In the genomic region with DNA sequence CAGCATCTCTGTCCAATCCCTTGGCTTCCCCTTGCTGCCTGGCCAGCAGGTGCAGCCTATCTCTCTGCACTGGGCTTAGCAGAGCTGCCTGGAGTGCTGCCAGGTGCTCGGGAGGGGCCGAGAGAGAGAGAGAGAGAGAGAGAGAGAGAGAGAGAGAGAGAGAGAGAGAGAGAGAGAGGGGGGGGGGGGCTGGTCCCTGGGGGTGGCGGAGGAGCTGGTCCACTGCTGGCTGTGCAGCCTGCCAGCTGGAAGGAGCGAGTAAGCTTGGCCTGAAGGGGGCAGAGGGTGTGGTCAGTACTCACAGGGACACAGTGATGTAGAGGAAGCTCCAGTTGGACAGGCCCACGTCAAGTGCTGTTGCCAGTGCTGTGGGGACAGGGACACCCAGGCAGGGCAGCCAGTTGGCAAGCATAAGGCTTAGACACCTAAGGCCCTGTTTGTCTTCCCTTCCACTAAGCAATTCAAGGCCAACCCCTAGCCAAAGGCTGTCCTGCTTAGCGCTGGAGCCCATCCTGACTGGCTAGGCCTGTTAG, we compare ENCODE assay signal across 10 mouse cellular contexts. TPM values are rescaled to one million over a fixed set of nuclear protein-coding genes. Genes with fewer than 3 reads are reported as not detected.
DNase-seq lines count a peak whose midpoint lies in the region; ATAC-seq lines count a peak whose summit lies in the region.
"Had no signal": no experiment of that assay in that cellular context is flagged by ENCODE, and none has a peak within 500 bp of the region (broad histone marks: within the 10 kb centered on the region; RNA-seq: fewer than 3 reads in every experiment).

No protein-coding gene starts in this region.

- H3K4me2 ChIP-seq in heart, embryonic 12.5 days: no peak overlapping the region

- 54% methylated on average over 6 of the region's 6 CpGs for WGBS in heart, embryonic 12.5 days

- ATAC-seq in heart, embryonic 12.5 days (ENCODE audit: insufficient number of reproducible peaks, low FRiP score): no peak
- ATAC-seq in activated CD4-positive, CD25-positive, alpha-beta regulatory T cell, adult 4 months: no peak
- no peak for ATAC-seq in erythroid progenitor cell, adult 5-6 weeks (replicated peaks; ENCODE audit: low FRiP score, poor library complexity, severe bottlenecking)

- no peaks in the 10 kb centered on the region for H3K27me3 ChIP-seq in heart, embryonic 12.5 days (replicated peaks)

- H3K4me3 ChIP-seq in heart, embryonic 12.5 days: no peak overlapping the region
- H3K4me3 ChIP-seq: left cerebral cortex, adult 2 months had no signal

- H3K9ac ChIP-seq in heart, embryonic 12.5 days: no peak overlapping the region

- H3K36me3 ChIP-seq in heart, embryonic 12.5 days: peaks cover 36% of the 10 kb centered on the region

- peaks cover 11% of the 10 kb centered on the region for H3K4me1 ChIP-seq in heart, embryonic 12.5 days (replicated peaks)

- DNase-seq in heart, adult 8-10 months (ENCODE audit: low spot score): peak; percentile 31
- peak; percentile 11 for DNase-seq in NIH3T3 (ENCODE audit: low read depth)
- DNase-seq in fat pad, adult 2 months (ENCODE audit: extremely low read depth, low read depth, low spot score): peak; percentile 83
- DNase-seq in lung, postnatal 36 days: peak; percentile 16
- no peak for DNase-seq in layer of hippocampus, postnatal 36 days
- DNase-seq: thymus, adult 18-20 months had no signal

- no peaks in the 10 kb centered on the region for H3K9me3 ChIP-seq in heart, embryonic 12.5 days (replicated peaks)

- H3K27ac ChIP-seq in heart, embryonic 12.5 days (ENCODE audit: poor library complexity, severe bottlenecking): no peak overlapping the region
- H3K27ac ChIP-seq: left cerebral cortex, adult 2 months had no signal

RNA-seq across cellular contexts. Expression of gene Slc35c2, which starts 5.8 kb away (rescaled TPM):
- total RNA-seq in heart, adult 8-10 months (2022): 10 to 100 TPM; 17.9 to 22.1 (median 19.5) TPM
- polyA plus RNA-seq in heart, embryonic 12.5 days (2016; fragmentation: Nextera tagmentation; extraction: Ambion mirVana): 39.7 and 40.6 TPM in 2 replicates
- polyA plus RNA-seq in activated CD4-positive, CD25-positive, alpha-beta regulatory T cell, adult 4 months (2017; shearing (Covaris generic)): 10 to 100 TPM; 31.1 to 45.6 TPM
- 10 to 100 TPM; 94.0 to 98.4 TPM for total RNA-seq in layer of hippocampus, postnatal 36 days (2021)
- total RNA-seq in erythroid progenitor cell, adult 5-6 weeks (2015; ENCODE audit: low replicate concordance): 11.9 and 18.0 TPM in 2 replicates
- total RNA-seq in erythroid progenitor cell, adult 5-6 weeks (2017; ENCODE audit: low replicate concordance): 5.2 and 10.5 TPM in 2 replicates

RNA-seq across cellular contexts. Expression of gene Elmo2, which starts 44.4 kb away (rescaled TPM):
- 10 to 100 TPM; 13.7 to 16.4 (median 13.8) TPM for total RNA-seq in heart, adult 8-10 months (2022)
- 47.1 TPM in 2 replicates for polyA plus RNA-seq in heart, embryonic 12.5 days (2016; fragmentation: Nextera tagmentation; extraction: Ambion mirVana)
- polyA plus RNA-seq in activated CD4-positive, CD25-positive, alpha-beta regulatory T cell, adult 4 months (2017; shearing (Covaris generic)): 10 to 100 TPM; 30.4 to 35.4 TPM
- 100 to 1,000 TPM; 179 to 195 TPM for total RNA-seq in layer of hippocampus, postnatal 36 days (2021)
- total RNA-seq in erythroid progenitor cell, adult 5-6 weeks (2015; ENCODE audit: low replicate concordance): 16.3 and 25.9 TPM in 2 replicates
- 8.6 and 13.1 TPM in 2 replicates for total RNA-seq in erythroid progenitor cell, adult 5-6 weeks (2017; ENCODE audit: low replicate concordance)

RNA-seq across cellular contexts. Expression of gene Cdh22, which starts 47.2 kb away (rescaled TPM):
- total RNA-seq in heart, adult 8-10 months (2022): 1 to 10 TPM in 2 of 4 experiments, under 1 TPM in 2; 0.75 to 2.2 (median 0.99) TPM
- not detected in 2 replicates for polyA plus RNA-seq in heart, embryonic 12.5 days (2016; fragmentation: Nextera tagmentation; extraction: Ambion mirVana)
- polyA plus RNA-seq in activated CD4-positive, CD25-positive, alpha-beta regulatory T cell, adult 4 months (2017; shearing (Covaris generic)): not detected
- total RNA-seq in layer of hippocampus, postnatal 36 days (2021): 10 to 100 TPM; 12.9 to 13.1 TPM
- total RNA-seq in erythroid progenitor cell, adult 5-6 weeks (2015; ENCODE audit: low replicate concordance): not detected in 2 replicates
- not detected in 2 replicates for total RNA-seq in erythroid progenitor cell, adult 5-6 weeks (2017; ENCODE audit: low replicate concordance)

Comparison
In these comparisons a context has a peak if more than half of its experiments do, and no peak if none do; other contexts are left out.
1. DNase-seq: peak in heart, adult 8-10 months (single experiment), NIH3T3 (single experiment), fat pad, adult 2 months (single experiment) and lung, postnatal 36 days (single experiment); none in layer of hippocampus, postnatal 36 days (0 of 2).
2. RNA of gene Slc35c2, which starts 5.8 kb away (total RNA-seq): 94.0 to 98.4 TPM in layer of hippocampus, postnatal 36 days; 17.9 to 22.1 TPM in heart, adult 8-10 months and 5.2 to 18.0 TPM in erythroid progenitor cell, adult 5-6 weeks; every median in the first group is over 4 times any median in the second.
3. RNA of gene Elmo2, which starts 44.4 kb away (total RNA-seq): 179 to 195 TPM in layer of hippocampus, postnatal 36 days; 8.6 to 25.9 TPM in erythroid progenitor cell, adult 5-6 weeks and 13.7 to 16.4 TPM in heart, adult 8-10 months; every median in the first group is over 4 times any median in the second.
4. RNA of gene Cdh22, which starts 47.2 kb away (total RNA-seq): 12.9 to 13.1 TPM in layer of hippocampus, postnatal 36 days; 0.75 to 2.2 TPM in heart, adult 8-10 months and not detected in erythroid progenitor cell, adult 5-6 weeks; every median in the first group is over 4 times any median in the second.